Mouse (Mus musculus) neural tube, embryonic 10.5 days (tissue): Measurements from ENCODE around the gene Fhl1.

Experiments
- DNase-seq: peaks from one replicate; pipeline ENCODE4 v3.0.0-alpha.2; 2017; ENCODE audit warnings: low spot score; ENCODE audit errors: extremely low spot score

Fhl1 gene

GRCm38 (mm10) chrX:56731306-56732201 lies at the start of gene Fhl1:
Gene Fhl1, plus strand, starts transcription at chrX:56731787.
- DNase-seq: peak; percentile 65

- DNase-seq: no peak
Measured at GRCm38 (mm10) chrX:56682156-56682720, 49.3 kb upstream of the Fhl1 start.

GRCm38 (mm10) chrX:56683521-56683920 lies 48.1 kb upstream of the Fhl1 start:
- DNase-seq: no peak

- DNase-seq: no peak
Measured at GRCm38 (mm10) chrX:56692554-56692953, 39.0 kb upstream of the Fhl1 start.

- DNase-seq: no peak
Measured at GRCm38 (mm10) chrX:56694539-56694938, 37.0 kb upstream of the Fhl1 start.

- DNase-seq: no peak
Measured at GRCm38 (mm10) chrX:56697199-56697780, 34.3 kb upstream of the Fhl1 start.

- DNase-seq: no peak
Measured at GRCm38 (mm10) chrX:56697886-56698285, 33.7 kb upstream of the Fhl1 start.

GRCm38 (mm10) chrX:56701261-56701660 lies 30.3 kb upstream of the Fhl1 start:
- no peak for DNase-seq

GRCm38 (mm10) chrX:56703965-56704562 lies 27.5 kb upstream of the Fhl1 start:
- no peak for DNase-seq

GRCm38 (mm10) chrX:56708592-56709370 lies 22.8 kb upstream of the Fhl1 start:
- DNase-seq: no peak

- DNase-seq: no peak
Measured at GRCm38 (mm10) chrX:56710522-56710921, 21.1 kb upstream of the Fhl1 start.

GRCm38 (mm10) chrX:56712666-56713065 lies 18.9 kb upstream of the Fhl1 start:
- DNase-seq: no peak

- DNase-seq: no peak
Measured at GRCm38 (mm10) chrX:56722559-56722958, 9.0 kb upstream of the Fhl1 start.

GRCm38 (mm10) chrX:56728507-56728906 lies 3.1 kb upstream of the Fhl1 start:
- DNase-seq: no peak

- DNase-seq: no peak
Measured at GRCm38 (mm10) chrX:56730828-56731305, 720 bp upstream of the Fhl1 start.

GRCm38 (mm10) chrX:56732401-56732800 lies 814 bp downstream of the Fhl1 start:
- DNase-seq: peak; percentile 13

GRCm38 (mm10) chrX:56734436-56734835 lies 2.8 kb downstream of the Fhl1 start:
- no peak for DNase-seq

- no peak for DNase-seq
Measured at GRCm38 (mm10) chrX:56736226-56736625, 4.6 kb downstream of the Fhl1 start.

GRCm38 (mm10) chrX:56737848-56738554 lies 6.4 kb downstream of the Fhl1 start:
- DNase-seq: no peak

- no peak for DNase-seq
Measured at GRCm38 (mm10) chrX:56741428-56741827, 9.8 kb downstream of the Fhl1 start.
